Mouse (Mus musculus) cerebellum, adult (tissue): ENCODE data around the gene Gm20388.
"Not testable (repeated sequence)": the region's sequence is repeated elsewhere in the genome, so short reads cannot be mapped to it uniquely, and the experiment has no call there.

ENCODE experiments used
- ATAC-seq: cut with Nextera tagmentation; 2 replicates; pipeline ENCODE4 v1.9.2; 2017; ENCODE audit warnings: mild to moderate bottlenecking, moderate library complexity, mixed read lengths; ENCODE audit not compliant: insufficient number of reproducible peaks, low FRiP score, low TSS enrichment

Gm20388 gene

GRCm38 (mm10) chr8:123463651-123464050 is 3553.0 kb downstream of the Gm20388 start:
- no peak for ATAC-seq

GRCm38 (mm10) chr8:123467476-123467875 is 3556.8 kb downstream of the Gm20388 start:
- ATAC-seq: no peak

DNA sequence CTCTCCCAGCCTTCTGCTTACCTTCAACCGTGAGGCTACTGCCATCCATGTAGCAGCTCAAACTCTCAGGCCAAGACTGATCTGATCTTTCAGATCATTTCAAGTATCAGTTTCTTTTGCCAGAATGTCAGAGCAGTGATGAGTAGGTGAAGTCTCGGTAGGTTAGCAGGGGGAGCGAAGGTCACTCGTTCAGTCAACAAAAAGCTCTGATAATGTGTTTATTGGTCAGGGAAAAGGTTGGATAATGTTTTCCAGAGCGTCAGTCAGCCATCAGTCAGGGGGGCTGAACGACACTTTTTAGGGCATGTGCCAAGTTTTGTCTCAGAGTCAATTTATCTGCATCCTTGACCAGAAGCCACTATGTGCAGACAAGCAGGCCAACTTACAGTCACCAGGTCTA is 3562.3 kb downstream of the Gm20388 start:
- not testable (repeated sequence) for ATAC-seq

DNA sequence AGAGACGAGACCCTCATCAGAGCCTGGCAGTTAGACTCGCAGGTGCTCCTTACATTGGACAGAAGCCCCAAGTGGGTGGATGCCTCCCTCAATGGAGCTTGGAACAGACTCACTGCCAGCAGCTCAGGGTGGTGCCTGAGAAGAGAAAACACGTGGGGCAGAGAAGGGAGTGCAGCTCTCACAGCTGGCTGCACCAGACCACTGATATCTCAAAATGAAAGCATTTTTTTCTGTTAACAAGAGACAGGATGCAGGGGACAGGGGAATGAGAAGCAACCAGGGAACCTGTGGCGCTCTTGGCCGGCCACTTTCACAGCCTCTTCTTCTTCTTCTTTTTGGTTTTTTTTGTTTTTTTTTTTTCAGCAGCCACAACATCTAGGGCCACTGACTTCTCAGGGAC is 3563.9 kb downstream of the Gm20388 start:
- ATAC-seq: not testable (repeated sequence)

DNA sequence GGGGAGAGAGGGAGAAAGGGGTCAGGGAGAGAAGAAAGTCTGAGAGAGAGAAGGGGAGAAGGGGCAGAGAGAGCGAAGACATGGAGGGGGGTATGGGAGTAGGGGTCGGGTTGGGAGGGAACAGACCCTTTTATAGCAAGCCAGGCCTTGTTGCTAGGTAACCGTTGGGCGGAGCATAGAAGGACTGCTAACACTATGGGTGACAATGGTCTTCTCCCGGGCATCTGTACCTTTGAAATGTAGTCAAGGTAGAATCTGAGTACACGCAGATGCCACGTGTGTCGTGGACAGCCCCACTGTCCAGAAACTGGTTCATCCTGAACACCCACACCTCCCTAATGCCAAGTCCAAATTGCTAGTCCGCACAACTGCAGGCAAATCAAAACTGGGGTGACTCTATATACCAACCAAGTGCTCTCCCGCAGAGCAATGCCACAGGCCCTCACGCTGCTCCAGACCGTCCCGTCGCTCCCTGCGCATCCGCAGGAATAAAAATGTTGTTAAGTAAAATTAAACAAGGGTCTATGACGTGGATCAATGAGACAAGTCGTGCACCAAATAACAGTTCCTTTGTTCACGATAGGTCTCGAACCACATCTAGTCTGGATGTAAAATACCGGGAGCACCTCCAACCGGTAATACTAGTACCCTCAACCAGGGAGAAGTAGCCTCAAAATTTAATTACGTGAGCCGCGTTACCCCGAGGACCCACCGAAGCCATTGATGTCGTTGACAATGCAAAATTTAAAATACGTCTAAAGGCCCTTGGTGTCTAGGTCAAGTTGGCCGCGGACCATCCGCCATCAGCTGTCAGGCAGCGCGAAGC is 3566.5 kb downstream of the Gm20388 start:
- ATAC-seq: 0 out of 2 replicates have a peak, but pooled peaks have one; percentile 23

GRCm38 (mm10) chr8:123477737-123478258 is 3567.2 kb downstream of the Gm20388 start, which contains the start of gene Afg3l1:
TSS of gene Afg3l1 (plus strand) at chr8:123477903.
- peak; percentile 92 for ATAC-seq

DNA sequence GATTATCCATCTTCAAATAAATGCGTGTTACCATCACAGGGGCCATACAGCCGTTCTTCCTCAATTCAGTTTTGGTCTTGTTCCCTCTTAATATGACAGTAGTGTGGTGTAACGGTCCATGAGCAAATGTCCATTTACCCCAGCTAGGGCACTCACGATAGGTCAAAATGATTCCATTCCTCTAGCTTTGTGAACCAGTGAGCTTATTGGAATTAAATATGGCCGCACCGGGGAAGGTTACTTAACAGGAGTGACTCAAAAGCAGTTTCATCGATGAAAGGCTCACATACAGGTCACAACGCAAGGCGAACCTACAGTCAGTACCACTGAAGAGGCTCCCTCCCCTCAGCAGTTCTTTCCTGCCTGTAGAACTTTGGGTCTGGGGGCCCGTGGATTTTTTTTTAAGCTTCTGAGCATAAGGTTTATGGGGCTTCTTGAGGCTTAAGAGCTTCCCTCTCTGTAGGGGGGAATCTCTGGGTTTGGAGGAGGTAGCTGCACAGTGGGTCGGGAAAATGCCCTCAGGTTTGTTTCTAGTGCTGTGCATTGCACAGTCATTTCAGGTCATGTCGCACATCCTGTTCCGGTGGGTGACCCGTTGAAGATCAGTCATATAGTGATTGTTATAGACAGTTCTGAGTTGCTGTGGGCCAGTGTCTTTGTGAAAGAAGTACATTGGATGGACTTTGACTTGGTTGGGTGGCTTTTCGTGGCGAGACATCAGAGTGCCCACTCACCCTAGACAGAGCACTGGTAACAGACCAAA is 3568.0 kb downstream of the Gm20388 start:
- ATAC-seq: peak; percentile 3; the same call in 1 of the 2 replicates

DNA sequence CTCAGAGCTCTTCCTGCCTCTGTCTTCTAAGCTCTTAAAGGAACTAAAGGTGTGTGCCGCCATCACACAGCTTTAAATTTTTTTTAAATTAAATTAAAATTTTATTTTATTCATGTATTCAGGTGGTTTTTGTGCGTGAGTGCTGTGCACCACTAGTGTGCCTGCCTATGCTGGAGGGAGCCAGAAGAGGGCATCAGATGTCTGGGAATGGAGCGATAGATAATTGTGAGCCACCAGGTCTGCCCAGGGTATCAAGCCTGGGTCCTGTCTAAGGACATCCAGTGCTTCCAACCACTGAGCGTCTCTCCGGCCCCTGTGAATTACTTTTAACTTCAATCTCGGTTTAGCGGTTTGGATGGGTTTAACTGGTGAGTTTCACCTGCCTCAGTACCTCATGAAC is 3572.0 kb downstream of the Gm20388 start:
- no peak for ATAC-seq

GRCm38 (mm10) chr8:123491280-123492075 is 3580.8 kb downstream of the Gm20388 start:
- no peak for ATAC-seq

- ATAC-seq: no peak
Measured at GRCm38 (mm10) chr8:123492898-123493297, 3582.3 kb downstream of the Gm20388 start.

GRCm38 (mm10) chr8:123497699-123498098 is 3587.1 kb downstream of the Gm20388 start:
- no peak for ATAC-seq

DNA sequence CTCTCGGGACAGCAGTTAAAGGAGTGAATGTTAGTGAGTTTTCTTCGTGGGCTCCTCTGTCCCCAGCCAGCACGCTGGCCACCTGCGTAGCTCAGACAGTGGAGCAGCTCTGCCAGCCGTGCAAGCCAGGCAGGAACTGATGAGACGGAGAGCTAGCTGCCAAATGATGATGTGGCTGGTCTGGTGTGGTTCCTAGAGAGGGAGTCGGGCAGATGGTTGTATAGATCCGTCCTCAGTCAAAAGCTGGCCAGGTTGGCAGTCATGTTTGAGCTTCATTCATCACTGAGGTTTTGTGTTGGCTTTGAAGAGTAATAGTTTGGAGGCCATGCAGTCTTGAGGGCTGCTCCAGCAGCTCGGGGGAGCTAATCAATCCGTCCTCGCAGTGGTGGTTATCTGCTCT is 3588.3 kb downstream of the Gm20388 start:
- ATAC-seq: peak; percentile 49; the same call in 1 of the 2 replicates

GRCm38 (mm10) chr8:123499556-123499955 is 3588.9 kb downstream of the Gm20388 start:
- ATAC-seq: no peak

GRCm38 (mm10) chr8:123502192-123502591 is 3591.6 kb downstream of the Gm20388 start:
- ATAC-seq: no peak

GRCm38 (mm10) chr8:123503801-123504467 is 3593.3 kb downstream of the Gm20388 start:
- no peak for ATAC-seq

- no peak for ATAC-seq
Measured at GRCm38 (mm10) chr8:123504591-123505195, 3594.1 kb downstream of the Gm20388 start.

DNA sequence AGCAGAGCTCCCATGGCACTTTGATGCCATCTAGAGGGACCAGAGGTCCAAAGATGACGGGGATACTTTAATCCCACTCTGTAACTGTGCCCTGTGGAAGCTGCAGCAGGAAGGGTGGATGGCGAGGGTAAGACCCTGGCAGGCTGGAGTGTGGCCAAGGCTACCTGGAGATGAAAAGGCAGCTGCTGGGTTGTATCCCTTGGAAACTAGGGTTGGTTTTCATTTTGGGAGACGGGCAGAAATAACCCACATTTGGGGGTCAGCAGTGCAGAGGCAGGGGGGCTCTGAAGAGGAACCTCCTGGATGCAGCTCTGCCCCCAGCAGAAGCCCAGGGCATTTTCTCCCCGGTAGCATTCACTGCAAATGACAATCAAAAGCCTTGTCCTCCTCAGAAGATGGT is 3594.6 kb downstream of the Gm20388 start:
- no peak for ATAC-seq

DNA sequence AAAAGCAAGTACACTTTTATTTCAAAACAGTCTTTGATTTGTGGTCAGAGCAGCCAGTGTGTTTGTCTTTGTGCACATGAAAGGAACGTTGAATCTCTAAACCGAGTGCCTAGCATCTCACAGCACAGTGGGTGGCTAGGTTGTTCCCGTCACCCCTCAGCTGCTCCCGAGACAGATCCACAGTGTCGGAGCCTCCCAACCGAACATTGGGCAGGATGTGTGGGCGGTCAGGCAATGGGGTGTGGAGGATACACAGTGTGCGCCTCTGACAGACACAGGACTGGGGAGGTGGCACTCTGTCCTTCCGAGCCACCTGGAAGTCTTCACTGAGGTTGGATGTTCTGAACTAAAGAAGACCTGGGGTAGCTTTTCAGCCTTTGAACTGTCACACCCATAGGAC is 3595.1 kb downstream of the Gm20388 start:
- ATAC-seq: no peak

GRCm38 (mm10) chr8:123507153-123507552 is 3596.5 kb downstream of the Gm20388 start:
- no peak for ATAC-seq
